ENCODE assay signal across 11 mouse cellular contexts in genomic region chr1:80606131-80606754, GRCm38 (mm10).
A peak's percentile ranks its signal among the peaks of the same experiment; 100 is the strongest.
DNase-seq lines count a peak whose midpoint lies in the region; ATAC-seq and TF ChIP-seq lines count a peak whose summit lies in the region.
"Had no signal": no experiment of that assay in that cellular context is flagged by ENCODE, and none has a peak within 500 bp of the region (broad histone marks: within the 10 kb centered on the region; RNA-seq: fewer than 3 reads in every experiment).

No protein-coding gene starts in this region.

- DNase-seq in forebrain, postnatal 0 days = no peak
- peak; percentile 61 to 63 for DNase-seq in right cerebral cortex, adult 2 months (ENCODE audit: low spot score in 2 of 2)
- no peak for DNase-seq in right cerebral cortex, postnatal 14 days
- DNase-seq in left cerebral cortex, adult 2 months (ENCODE audit: extremely low spot score in 1 of 2, low spot score in 2 of 2) = peak; percentile 37 to 40
- peak; percentile 53 for DNase-seq in testis, postnatal 10 days (ENCODE audit: low spot score)
- DNase-seq in heart, embryonic 10.5 days (ENCODE audit: low spot score) = no peak
- DNase-seq: cerebellum, postnatal 25 days had no signal

- H3K27me3 ChIP-seq in forebrain, postnatal 0 days (ENCODE audit: insufficient read depth, low read length) = no peaks in the 10 kb centered on the region
- no peaks in the 10 kb centered on the region for H3K27me3 ChIP-seq in forebrain, embryonic 16.5 days (replicated peaks; ENCODE audit: control insufficient read depth, insufficient read depth, low read length)
- no peaks in the 10 kb centered on the region for H3K27me3 ChIP-seq in heart, embryonic 10.5 days (ENCODE audit: insufficient read depth, poor library complexity, severe bottlenecking)
- H3K27me3 ChIP-seq: limb, embryonic 13.5 days had no signal

- no peaks in the 10 kb centered on the region for H3K4me1 ChIP-seq in forebrain, postnatal 0 days (ENCODE audit: insufficient read depth)
- H3K4me1 ChIP-seq in forebrain, embryonic 16.5 days (replicated peaks; ENCODE audit: control insufficient read depth, insufficient read depth, low read length) = no peaks in the 10 kb centered on the region
- no peaks in the 10 kb centered on the region for H3K4me1 ChIP-seq in heart, embryonic 10.5 days
- H3K4me1 ChIP-seq: forebrain, embryonic 10.5 days; limb, embryonic 13.5 days had no signal

- H3K27ac ChIP-seq in forebrain, postnatal 0 days (ENCODE audit: low read depth, low read length) = no peak overlapping the region
- H3K27ac ChIP-seq in forebrain, embryonic 16.5 days (ENCODE audit: low read length) = no peak overlapping the region
- H3K27ac ChIP-seq in left cerebral cortex, adult 2 months = no peak overlapping the region
- H3K27ac ChIP-seq in heart, embryonic 10.5 days = no peak overlapping the region
- H3K27ac ChIP-seq: forebrain, embryonic 10.5 days; limb, embryonic 13.5 days had no signal

- TF ChIP-seq CTCF in forebrain, postnatal 0 days (IDR thresholded peaks at IDR 0.05; ENCODE audit: low read depth) = no peak
- TF ChIP-seq CTCF in left cerebral cortex, adult 2 months (IDR thresholded peaks at IDR 0.05) = no peak

- no peaks in the 10 kb centered on the region for H3K36me3 ChIP-seq in forebrain, postnatal 0 days (ENCODE audit: insufficient read depth)
- no peaks in the 10 kb centered on the region for H3K36me3 ChIP-seq in forebrain, embryonic 16.5 days (ENCODE audit: control insufficient read depth, insufficient read depth)
- no peaks in the 10 kb centered on the region for H3K36me3 ChIP-seq in heart, embryonic 10.5 days
- H3K36me3 ChIP-seq: forebrain, embryonic 10.5 days; limb, embryonic 13.5 days had no signal

- no peak overlapping the region for H3K4me2 ChIP-seq in forebrain, postnatal 0 days (ENCODE audit: low read depth)
- H3K4me2 ChIP-seq in forebrain, embryonic 16.5 days (ENCODE audit: low read length) = no peak overlapping the region
- H3K4me2 ChIP-seq: limb, embryonic 13.5 days had no signal

- ATAC-seq in forebrain, postnatal 0 days = peak; percentile 50; the same call in 1 of the 2 replicates
- ATAC-seq in forebrain, embryonic 16.5 days = no peak
- ATAC-seq in erythroblast, adult 5-6 weeks (replicated peaks; ENCODE audit: low FRiP score, poor library complexity, severe bottlenecking) = no peak

- H3K9ac ChIP-seq in forebrain, postnatal 0 days = no peak overlapping the region
- H3K9ac ChIP-seq in forebrain, embryonic 16.5 days (replicated peaks; ENCODE audit: low read depth, low read length) = no peak overlapping the region
- H3K9ac ChIP-seq: limb, embryonic 13.5 days had no signal

- WGBS in forebrain, postnatal 0 days = 42% methylated on average over 8 of the region's 8 CpGs
- WGBS in forebrain, embryonic 16.5 days = 45% methylated on average over 8 of the region's 8 CpGs
- WGBS in heart, embryonic 10.5 days = 52% methylated on average over 8 of the region's 8 CpGs

- intact Hi-C loops in left cerebral cortex, adult 2 months (cut with DNase I) = no loop called here

- H3K9me3 ChIP-seq in forebrain, postnatal 0 days (ENCODE audit: low read length) = no peaks in the 10 kb centered on the region
- no peaks in the 10 kb centered on the region for H3K9me3 ChIP-seq in forebrain, embryonic 16.5 days (ENCODE audit: control insufficient read depth, low read length)
- H3K9me3 ChIP-seq in heart, embryonic 10.5 days = no peaks in the 10 kb centered on the region
- H3K9me3 ChIP-seq: forebrain, embryonic 10.5 days; limb, embryonic 13.5 days had no signal

- H3K4me3 ChIP-seq in forebrain, postnatal 0 days (ENCODE audit: low read depth, low read length) = no peak overlapping the region
- H3K4me3 ChIP-seq in forebrain, embryonic 16.5 days (replicated peaks; ENCODE audit: low read length) = no peak overlapping the region
- H3K4me3 ChIP-seq in left cerebral cortex, adult 2 months = no peak overlapping the region
- H3K4me3 ChIP-seq in heart, embryonic 10.5 days = no peak overlapping the region
- H3K4me3 ChIP-seq: forebrain, embryonic 10.5 days; limb, embryonic 13.5 days had no signal

Comparison
In these comparisons a context has a peak if more than half of its experiments do, and no peak if none do; other contexts are left out.
1. DNase-seq: peak in right cerebral cortex, adult 2 months (2 of 2), left cerebral cortex, adult 2 months (2 of 2) and testis, postnatal 10 days (single experiment); none in forebrain, postnatal 0 days (single experiment), right cerebral cortex, postnatal 14 days (single experiment) and heart, embryonic 10.5 days (single experiment).